Mouse (Mus musculus): ENCODE data around the gene Tmtc2.

DNA sequence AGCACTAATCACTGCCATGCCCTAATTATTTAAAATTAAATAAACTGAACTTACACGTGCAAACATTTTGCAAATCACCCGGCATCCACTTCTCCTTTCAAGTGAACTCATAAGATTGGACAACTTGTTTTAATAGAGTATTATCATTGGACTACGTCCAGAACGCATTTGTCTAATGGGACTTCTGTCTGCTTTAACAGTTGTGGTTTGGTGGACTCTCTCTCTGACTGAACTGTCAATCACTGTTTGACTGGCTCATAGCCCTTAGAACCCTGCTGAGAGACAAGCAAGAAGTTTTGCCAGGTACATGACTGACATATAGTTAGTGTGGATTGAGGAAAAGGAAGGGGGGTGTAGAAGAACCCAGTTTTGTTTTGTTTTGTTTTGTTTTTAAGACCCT is 190.2 kb downstream of the Tmtc2 start:
- TF ChIP-seq POLR2A (IDR thresholded peaks at IDR 0.05; ENCODE audit: insufficient read depth, low read depth, low read length) (no peak), CTCF (IDR thresholded peaks at IDR 0.05; ENCODE audit: insufficient read depth, low read depth, low read length) (no peak)

All from olfactory bulb, adult 2 months (tissue).